Mouse (Mus musculus): Measurements from ENCODE around the gene Dbi. TPM values are rescaled to one million over a fixed set of nuclear protein-coding genes. Genes with fewer than 3 reads are reported as not detected.

The Dbi gene
- polyA plus RNA-seq (2012; rRNA removed; ENCODE audit: low replicate concordance) = 1,107 and 3,995 TPM in 2 replicates

DNA sequence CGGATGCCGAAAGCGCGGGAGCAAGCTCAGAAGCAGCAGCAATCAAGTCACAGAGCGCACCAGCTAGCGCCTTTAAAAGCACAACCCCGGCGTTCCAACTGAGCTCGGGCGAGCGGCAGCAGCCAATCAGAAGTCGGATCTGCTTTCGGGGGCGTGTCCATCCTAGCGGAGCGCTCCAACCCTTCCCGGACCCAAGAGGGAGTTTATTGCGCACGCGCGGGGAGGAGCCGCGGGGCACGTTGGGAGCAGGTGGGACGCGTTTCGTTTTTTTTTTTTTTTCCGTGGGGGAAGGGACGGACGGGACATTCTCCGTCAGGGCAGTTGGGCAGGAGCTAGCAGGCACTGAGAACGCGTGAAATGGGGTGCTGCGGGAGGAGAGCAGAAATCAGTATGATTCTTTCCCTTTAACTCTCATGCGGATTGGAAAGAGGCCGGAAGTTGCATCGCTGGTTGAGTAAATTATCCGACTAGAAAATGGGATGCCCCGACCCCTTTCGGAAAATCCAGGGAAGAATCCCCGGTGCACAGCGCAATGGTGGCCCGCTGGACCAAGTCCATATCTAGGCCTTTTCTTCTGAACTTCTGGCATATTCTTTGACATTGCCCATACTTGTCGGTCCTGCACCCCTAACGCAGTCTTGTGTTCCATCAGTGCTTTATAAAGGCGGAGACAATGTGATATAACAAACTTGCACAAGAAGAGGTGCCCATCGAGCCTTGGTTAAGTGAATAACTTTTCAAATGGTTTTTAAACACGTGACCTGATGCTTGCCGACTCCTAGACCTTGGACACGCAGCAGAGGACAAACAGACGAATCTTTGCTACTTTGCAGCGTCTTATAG, at the start of gene Dbi, which contains the start of gene 3110009E18Rik:
Gene Dbi (minus strand): TSS at position 110 of the 843 bp plus-strand sequence.
Gene 3110009E18Rik (plus strand): TSS at position 219 of the 843 bp plus-strand sequence.

DNA sequence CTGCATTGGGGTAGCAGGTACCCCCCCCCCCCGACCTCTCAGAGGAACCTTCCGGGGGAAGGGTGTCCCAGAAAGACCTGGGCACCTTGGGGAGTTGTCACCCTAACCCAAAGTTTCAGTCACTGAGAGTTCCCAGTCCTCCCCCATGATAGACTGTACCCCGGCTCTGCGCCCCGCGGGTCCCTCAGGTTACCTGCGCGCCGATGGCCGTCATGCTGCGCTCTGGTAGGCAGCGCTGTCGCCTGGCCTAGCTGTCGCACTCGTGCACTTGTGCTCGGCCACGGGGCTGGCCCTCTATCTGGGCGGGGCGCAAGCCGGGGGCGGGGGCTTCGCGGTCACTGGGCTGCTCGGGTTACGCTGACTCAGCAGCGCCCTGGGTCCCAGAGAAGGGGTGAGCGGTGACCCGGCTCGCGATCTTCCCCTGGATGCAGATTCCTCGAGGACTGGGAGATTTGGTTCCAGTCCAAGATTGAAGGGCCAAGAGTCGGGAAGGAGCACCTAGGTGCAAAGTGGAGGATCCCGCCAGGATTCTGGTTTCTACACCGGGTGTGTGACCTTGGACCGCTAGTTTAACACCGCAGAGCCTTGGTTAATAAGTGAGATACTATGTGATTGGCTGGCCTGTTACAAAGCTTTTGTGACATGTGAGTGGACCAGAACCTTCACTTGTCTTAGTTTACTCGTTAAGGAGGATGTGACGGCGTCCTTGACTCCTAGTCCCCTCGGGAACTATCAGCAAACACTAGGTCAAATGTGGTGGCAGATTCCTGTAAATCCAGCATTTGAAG, 47.2 kb downstream of the Dbi start, which contains the start of gene Tmem37:
Gene Tmem37 (minus strand): TSS at position 556 of the 788 bp plus-strand sequence.

Other genes starting within 250 kb of the Dbi start
- 8.0 and 9.8 TPM in 2 replicates for gene Tmem177, start 207.9 kb downstream of the Dbi start, polyA plus RNA-seq (2012; rRNA removed; ENCODE audit: low replicate concordance)
- gene Cfap221, start 123.8 kb downstream of the Dbi start, polyA plus RNA-seq (2012; rRNA removed; ENCODE audit: low replicate concordance) = 0.14 and 0.73 TPM in 2 replicates
- 3.4 and 12.6 TPM in 2 replicates for gene Sctr, start 114.2 kb downstream of the Dbi start, polyA plus RNA-seq (2012; rRNA removed; ENCODE audit: low replicate concordance)
- 19.8 and 54.8 TPM in 2 replicates for gene Tmem37, start 47.0 kb downstream of the Dbi start, polyA plus RNA-seq (2012; rRNA removed; ENCODE audit: low replicate concordance)
- gene 3110009E18Rik, start 109 bp upstream of the Dbi start, polyA plus RNA-seq (2012; rRNA removed; ENCODE audit: low replicate concordance) = 3.0 and 3.3 TPM in 2 replicates
- gene Steap3, start 151.6 kb upstream of the Dbi start, polyA plus RNA-seq (2012; rRNA removed; ENCODE audit: low replicate concordance) = 188 and 249 TPM in 2 replicates
- gene C1ql2, start 219.5 kb upstream of the Dbi start, polyA plus RNA-seq (2012; rRNA removed; ENCODE audit: low replicate concordance) = 0.26 TPM in 1 of 2 replicates, not detected in the other

Data from subcutaneous adipose tissue, adult 2 months (tissue).